Mouse (Mus musculus): ENCODE data around the gene Plce1. TPM values are rescaled to one million over a fixed set of nuclear protein-coding genes. Genes with fewer than 3 reads are reported as not detected.

Plce1 gene
- polyA plus RNA-seq, 1 experiment, result not detected

GRCm38 (mm10) chr19:38460696-38461095 lies 20.2 kb upstream of the Plce1 start:
- peaks cover 16% of the 10 kb centered on the region for H3K9me3 ChIP-seq (ENCODE audit: control insufficient read depth, low read length)
- no peak overlapping the region for H3K4me3 ChIP-seq (replicated peaks)
- no peaks in the 10 kb centered on the region for H3K36me3 ChIP-seq (ENCODE audit: control insufficient read depth)
- no peaks in the 10 kb centered on the region for H3K4me1 ChIP-seq (ENCODE audit: control insufficient read depth)
- TF ChIP-seq TAL1 (IDR thresholded peaks at IDR 0.05; ENCODE audit: low read length), result no peak
- TF ChIP-seq GATA1 (IDR thresholded peaks at IDR 0.05; ENCODE audit: low read length), result no peak
- no peaks in the 10 kb centered on the region for H3K27me3 ChIP-seq (ENCODE audit: control insufficient read depth)

DNA sequence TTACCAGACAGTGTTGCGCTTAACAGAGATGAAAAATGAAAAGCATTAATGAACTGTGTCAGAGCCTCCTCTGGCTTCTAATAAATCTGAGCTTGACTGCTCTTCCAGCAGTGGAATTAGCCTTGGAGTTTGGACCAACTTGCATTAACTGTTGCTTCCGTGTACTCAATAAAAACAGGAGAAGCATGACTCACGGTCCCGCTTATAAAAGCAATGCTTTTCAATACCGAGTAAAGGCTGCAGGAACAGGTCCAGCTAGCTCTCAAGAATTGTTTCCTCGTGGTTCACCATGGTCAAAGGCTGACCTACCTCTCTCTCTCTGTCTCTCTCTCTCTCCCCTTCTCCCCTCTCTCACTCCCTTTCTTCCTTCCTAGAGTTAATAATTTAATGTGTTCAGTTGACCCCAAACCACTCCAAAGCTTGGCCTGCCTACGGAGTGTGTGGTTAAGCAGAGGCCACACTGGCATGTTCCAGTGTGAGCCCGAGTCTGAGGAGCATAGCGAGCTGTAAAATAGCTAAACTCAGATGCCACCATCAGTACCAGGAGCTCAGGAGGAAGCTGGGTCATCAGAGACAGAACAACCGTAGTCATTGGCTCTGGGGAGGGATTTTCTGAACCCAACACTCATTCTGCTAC lies 10.5 kb upstream of the Plce1 start:
- no peak for TF ChIP-seq GATA1 (IDR thresholded peaks at IDR 0.05; ENCODE audit: low read length)
- no peak for TF ChIP-seq TAL1 (IDR thresholded peaks at IDR 0.05; ENCODE audit: low read length)
- Histone ChIP-seq H3K27me3 (ENCODE audit: control insufficient read depth) (no peaks in the 10 kb centered on the region), H3K9me3 (ENCODE audit: control insufficient read depth, low read length) (no peaks in the 10 kb centered on the region), H3K4me3 (replicated peaks) (no peak overlapping the region), H3K4me1 (ENCODE audit: control insufficient read depth) (no peaks in the 10 kb centered on the region), H3K36me3 (ENCODE audit: control insufficient read depth) (no peaks in the 10 kb centered on the region)

DNA sequence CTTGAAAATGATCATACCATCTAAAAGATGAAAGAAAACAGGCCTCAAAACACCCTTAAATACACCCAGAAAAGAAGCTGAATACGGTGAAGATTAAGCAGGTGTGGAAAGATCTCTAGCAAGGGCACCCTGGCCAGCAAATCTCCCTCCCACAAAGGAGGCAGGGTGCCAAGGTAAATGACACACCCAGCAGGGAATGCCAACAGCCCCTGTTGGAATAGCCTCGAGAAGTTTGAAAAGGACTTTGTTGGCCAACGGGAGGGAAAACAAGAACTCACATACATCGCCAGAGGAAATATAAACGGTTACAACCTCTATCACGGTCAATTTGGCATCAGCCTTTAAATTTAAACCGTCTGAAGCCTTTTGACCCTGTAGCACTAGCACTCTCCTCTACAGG lies 5.5 kb upstream of the Plce1 start:
- TF ChIP-seq TAL1 (IDR thresholded peaks at IDR 0.05; ENCODE audit: low read length), result no peak
- TF ChIP-seq GATA1 (IDR thresholded peaks at IDR 0.05; ENCODE audit: low read length), result no peak
- no peaks in the 10 kb centered on the region for H3K9me3 ChIP-seq (ENCODE audit: control insufficient read depth, low read length)
- peaks cover 15% of the 10 kb centered on the region for H3K27me3 ChIP-seq (ENCODE audit: control insufficient read depth)
- no peaks in the 10 kb centered on the region for H3K4me1 ChIP-seq (ENCODE audit: control insufficient read depth)
- no peaks in the 10 kb centered on the region for H3K36me3 ChIP-seq (ENCODE audit: control insufficient read depth)
- H3K4me3 ChIP-seq (replicated peaks), result no peak overlapping the region

DNA sequence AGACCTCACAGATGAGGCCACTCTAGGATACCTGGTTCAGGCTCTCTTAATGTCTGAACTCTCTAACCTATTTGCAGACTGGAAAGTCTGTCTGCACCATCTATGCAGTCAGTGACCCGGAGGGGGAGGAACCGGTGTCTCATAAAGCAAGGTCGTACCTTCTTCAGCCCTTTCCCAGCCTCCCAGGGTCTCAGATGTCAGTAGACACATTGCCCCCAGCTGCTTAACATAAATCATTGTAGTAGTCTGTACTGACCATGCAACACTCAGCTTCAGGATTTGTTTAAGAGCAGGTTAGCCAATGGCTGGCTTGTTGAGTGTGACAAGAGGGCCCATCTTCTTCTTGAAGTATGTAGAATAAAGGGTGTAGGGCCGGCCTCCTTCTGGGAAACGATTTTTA lies 2.6 kb upstream of the Plce1 start:
- Histone ChIP-seq H3K9me3 (ENCODE audit: control insufficient read depth, low read length) (no peaks in the 10 kb centered on the region), H3K4me1 (ENCODE audit: control insufficient read depth) (no peaks in the 10 kb centered on the region), H3K4me3 (replicated peaks) (no peak overlapping the region), H3K27me3 (ENCODE audit: control insufficient read depth) (peaks cover 44% of the 10 kb centered on the region), H3K36me3 (ENCODE audit: control insufficient read depth) (no peaks in the 10 kb centered on the region)
- no peak for TF ChIP-seq TAL1 (IDR thresholded peaks at IDR 0.05; ENCODE audit: low read length)
- TF ChIP-seq GATA1 (IDR thresholded peaks at IDR 0.05; ENCODE audit: low read length), result no peak

GRCm38 (mm10) chr19:38478948-38479347 lies 2.0 kb upstream of the Plce1 start:
- TF ChIP-seq TAL1 (IDR thresholded peaks at IDR 0.05; ENCODE audit: low read length), result no peak
- TF ChIP-seq GATA1 (IDR thresholded peaks at IDR 0.05; ENCODE audit: low read length), result no peak
- no peaks in the 10 kb centered on the region for H3K4me1 ChIP-seq (ENCODE audit: control insufficient read depth)
- H3K9me3 ChIP-seq (ENCODE audit: control insufficient read depth, low read length), result no peaks in the 10 kb centered on the region
- H3K27me3 ChIP-seq (ENCODE audit: control insufficient read depth), result peaks cover 47% of the 10 kb centered on the region
- H3K36me3 ChIP-seq (ENCODE audit: control insufficient read depth), result no peaks in the 10 kb centered on the region
- no peak overlapping the region for H3K4me3 ChIP-seq (replicated peaks)

DNA sequence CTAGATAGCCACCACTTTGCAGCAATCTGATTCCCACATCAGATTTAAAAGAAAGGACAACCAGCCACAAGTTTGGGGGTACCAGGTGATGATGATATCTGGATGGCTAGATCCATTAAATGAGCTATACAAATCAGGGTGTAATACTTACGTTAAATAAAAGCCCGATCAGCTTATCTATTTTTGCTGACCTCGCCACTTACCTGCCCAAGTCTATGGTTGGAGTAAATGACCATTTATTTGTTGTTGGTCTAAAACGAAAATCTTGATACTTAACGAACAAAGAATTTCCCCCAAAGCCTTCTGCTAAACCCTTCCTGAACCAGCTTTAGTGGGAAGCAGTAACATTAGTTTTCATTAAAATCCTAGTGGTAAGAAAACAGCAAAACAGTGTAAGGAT lies 1.4 kb upstream of the Plce1 start:
- Histone ChIP-seq H3K27me3 (ENCODE audit: control insufficient read depth) (peaks cover 47% of the 10 kb centered on the region), H3K4me1 (ENCODE audit: control insufficient read depth) (no peaks in the 10 kb centered on the region), H3K36me3 (ENCODE audit: control insufficient read depth) (no peaks in the 10 kb centered on the region), H3K4me3 (replicated peaks) (no peak overlapping the region), H3K9me3 (ENCODE audit: control insufficient read depth, low read length) (no peaks in the 10 kb centered on the region)
- no peak for TF ChIP-seq TAL1 (IDR thresholded peaks at IDR 0.05; ENCODE audit: low read length)
- no peak for TF ChIP-seq GATA1 (IDR thresholded peaks at IDR 0.05; ENCODE audit: low read length)

GRCm38 (mm10) chr19:38480156-38480720 lies 671 bp upstream of the Plce1 start:
- H3K4me1 ChIP-seq (ENCODE audit: control insufficient read depth), result no peaks in the 10 kb centered on the region
- TF ChIP-seq GATA1 (IDR thresholded peaks at IDR 0.05; ENCODE audit: low read length) (no peak), TAL1 (IDR thresholded peaks at IDR 0.05; ENCODE audit: low read length) (no peak)
- no peaks in the 10 kb centered on the region for H3K36me3 ChIP-seq (ENCODE audit: control insufficient read depth)
- H3K9me3 ChIP-seq (ENCODE audit: control insufficient read depth, low read length), result no peaks in the 10 kb centered on the region
- peaks cover 47% of the 10 kb centered on the region for H3K27me3 ChIP-seq (ENCODE audit: control insufficient read depth)
- no peak overlapping the region for H3K4me3 ChIP-seq (replicated peaks)

GRCm38 (mm10) chr19:38481906-38482305 lies 997 bp downstream of the Plce1 start:
- Histone ChIP-seq H3K4me1 (ENCODE audit: control insufficient read depth) (no peaks in the 10 kb centered on the region), H3K4me3 (replicated peaks) (no peak overlapping the region), H3K9me3 (ENCODE audit: control insufficient read depth, low read length) (no peaks in the 10 kb centered on the region), H3K36me3 (ENCODE audit: control insufficient read depth) (no peaks in the 10 kb centered on the region), H3K27me3 (ENCODE audit: control insufficient read depth) (peaks cover 47% of the 10 kb centered on the region)
- TF ChIP-seq TAL1 (IDR thresholded peaks at IDR 0.05; ENCODE audit: low read length) (no peak), GATA1 (IDR thresholded peaks at IDR 0.05; ENCODE audit: low read length) (no peak)

GRCm38 (mm10) chr19:38482406-38483181 lies 1.7 kb downstream of the Plce1 start:
- Histone ChIP-seq H3K27me3 (ENCODE audit: control insufficient read depth) (peaks cover 47% of the 10 kb centered on the region), H3K4me3 (replicated peaks) (no peak overlapping the region), H3K36me3 (ENCODE audit: control insufficient read depth) (no peaks in the 10 kb centered on the region), H3K4me1 (ENCODE audit: control insufficient read depth) (no peaks in the 10 kb centered on the region), H3K9me3 (ENCODE audit: control insufficient read depth, low read length) (no peaks in the 10 kb centered on the region)
- no peak for TF ChIP-seq GATA1 (IDR thresholded peaks at IDR 0.05; ENCODE audit: low read length)
- no peak for TF ChIP-seq TAL1 (IDR thresholded peaks at IDR 0.05; ENCODE audit: low read length)
